Mouse (Mus musculus) central nervous system, embryonic 14 days (tissue): Measurements from ENCODE around the gene Trdmt1. TPM values are rescaled to one million over a fixed set of nuclear protein-coding genes. Genes with fewer than 3 reads are reported as not detected.

Experiments used
- polyA plus RNA-seq: library from polyadenylated mRNA; depleted of rRNA; stranded (reverse); fragments of >200 nt; gene quantifications from 2 replicates; pipeline ENCODE4 v1.2.3, GENCODE M21; 2012; rRNA removed

Trdmt1 gene
- 8.6 and 8.9 TPM in 2 replicates for polyA plus RNA-seq

GRCm38 (mm10) chr2:13544193-13544824, at the start of gene Trdmt1:
TSS of gene Trdmt1 (minus strand) at chr2:13544668.

GRCm38 (mm10) chr2:13573408-13574065, 29.1 kb upstream of the Trdmt1 start, which contains the start of gene Vim:
TSS of gene Vim (plus strand) at chr2:13573927.

GRCm38 (mm10) chr2:13491734-13492133, 52.7 kb downstream of the Trdmt1 start, which contains the start of gene Cubn:
TSS of gene Cubn (minus strand) at chr2:13491813.

Other genes with a start within 250 kb of the Trdmt1 start
- gene Cubn, start 52.9 kb downstream of the Trdmt1 start, polyA plus RNA-seq, result 0.38 and 0.45 TPM in 2 replicates
- gene Vim, start 29.3 kb upstream of the Trdmt1 start, polyA plus RNA-seq, result 1,093 and 1,129 TPM in 2 replicates
- 0.34 and 0.51 TPM in 2 replicates for gene St8sia6, start 249.4 kb upstream of the Trdmt1 start, polyA plus RNA-seq